Mouse (Mus musculus) hindbrain, embryonic 13.5 days (tissue): ENCODE data around the gene OR5BS1P. TPM values are rescaled to one million over a fixed set of nuclear protein-coding genes. Genes with fewer than 3 reads are reported as not detected.

Experiments used
- ATAC-seq: fragments of 200-750 bp; cut with Nextera tagmentation; 2 replicates; pipeline ENCODE4 v1.8.0; 2017; ENCODE audit warnings: moderate TSS enrichment; ENCODE audit not compliant: low FRiP score
- H3K27ac ChIP-seq: fragments of 300-500 bp; sonication (generic); 2 replicates; pipeline ENCODE4 v1.5.1; 2015; ENCODE audit warnings: inconsistent platforms, mild to moderate bottlenecking, moderate library complexity
- H3K27me3 ChIP-seq: fragments of 300-500 bp; sonication (generic); 2 replicates; pipeline ENCODE4 v1.6.1; 2015; ENCODE audit warnings: mild to moderate bottlenecking, inconsistent platforms
- H3K36me3 ChIP-seq: fragments of 300-500 bp; sonication (generic); 2 replicates; pipeline ENCODE4 v1.6.1; 2015; ENCODE audit warnings: mild to moderate bottlenecking, inconsistent platforms
- H3K4me1 ChIP-seq: fragments of 300-500 bp; sonication (generic); replicated peaks from 2 replicates; pipeline ENCODE4 v1.6.1; 2015; ENCODE audit warnings: inconsistent platforms
- H3K4me2 ChIP-seq: fragments of 300-500 bp; sonication (generic); 2 replicates; pipeline ENCODE4 v1.6.1; 2015; ENCODE audit warnings: inconsistent platforms, mild to moderate bottlenecking, moderate library complexity
- H3K4me3 ChIP-seq: fragments of 300-500 bp; sonication (generic); 2 replicates; pipeline ENCODE4 v1.5.1; 2015; ENCODE audit warnings: mild to moderate bottlenecking, inconsistent platforms
- H3K9ac ChIP-seq: fragments of 300-500 bp; sonication (generic); 2 replicates; pipeline ENCODE4 v1.6.1; 2015; ENCODE audit warnings: mild to moderate bottlenecking, inconsistent platforms
- H3K9me3 ChIP-seq: fragments of 300-500 bp; sonication (generic); 2 replicates; pipeline ENCODE4 v1.6.1; 2016; ENCODE audit warnings: inconsistent platforms
- WGBS: fragments of 180-500 bp; shearing (Covaris S2); methylation state at CpG from one replicate; pipeline ENCODE4 v1.1.7; 2015; 5-methylcytosine and 5-hydroxymethylcytosine counted together
- microRNA-seq: library from miRNA; unstranded; fragments of <30 nt; microRNA quantifications from one replicate; pipeline ENCODE4, GENCODE M21; 2016
- polyA plus RNA-seq: library from polyadenylated mRNA; unstranded; fragments of >200 nt; fragmentation: Nextera tagmentation; extraction: Ambion mirVana; gene quantifications from 2 replicates; pipeline ENCODE4 v1.2.1, GENCODE M21; 2015

Gene OR5BS1P
- polyA plus RNA-seq, 1 experiment from 2014 or later, result not detected

- no peak overlapping the region for H3K27ac ChIP-seq
- H3K4me1 ChIP-seq, result peaks cover 40% of the 10 kb centered on the region
- no peak overlapping the region for H3K9ac ChIP-seq
- no peak for ATAC-seq
- no peak overlapping the region for H3K4me2 ChIP-seq
- H3K4me3 ChIP-seq, result no peak overlapping the region
- no peaks in the 10 kb centered on the region for H3K27me3 ChIP-seq
- no peaks in the 10 kb centered on the region for H3K9me3 ChIP-seq
- peaks cover 82% of the 10 kb centered on the region for H3K36me3 ChIP-seq
- WGBS, result 90% methylated on average over 5 of the region's 5 CpGs
Measured at GRCm38 (mm10) chr15:98528066-98528563, 58.4 kb downstream of the OR5BS1P start.

Small RNAs within 50 kb of the gene (microRNA-seq; reads per million reads assigned to microRNA genes)
- gene Mir1291, result 0.70 reads per million

Other genes with a start within 250 kb of the OR5BS1P start
- gene Gm44579, start 248.9 kb upstream of the OR5BS1P start, polyA plus RNA-seq, result not detected in 2 replicates
- gene Olfr287, start 248.8 kb upstream of the OR5BS1P start, polyA plus RNA-seq, result not detected in 2 replicates
- gene Olfr286, start 235.4 kb upstream of the OR5BS1P start, polyA plus RNA-seq, result not detected in 2 replicates
- gene H1fnt, start 212.6 kb upstream of the OR5BS1P start, polyA plus RNA-seq, result not detected in 2 replicates
- gene Zfp641, start 173.7 kb upstream of the OR5BS1P start, polyA plus RNA-seq, result 5.9 and 7.3 TPM in 2 replicates
- not detected in 2 replicates for gene Olfr285, start 152.5 kb upstream of the OR5BS1P start, polyA plus RNA-seq
- gene Olfr284, start 128.9 kb upstream of the OR5BS1P start, polyA plus RNA-seq, result not detected in 2 replicates
- not detected in 2 replicates for gene Olfr283, start 89.0 kb upstream of the OR5BS1P start, polyA plus RNA-seq
- not detected in 2 replicates for gene Olfr282, start 38.7 kb upstream of the OR5BS1P start, polyA plus RNA-seq
- gene Olfr281, start 17.3 kb upstream of the OR5BS1P start, polyA plus RNA-seq, result not detected in 2 replicates
- gene Lalba, start 12.8 kb downstream of the OR5BS1P start, polyA plus RNA-seq, result not detected in 2 replicates
- gene Olfr279, start 22.5 kb downstream of the OR5BS1P start, polyA plus RNA-seq, result not detected in 2 replicates
- gene Kansl2, start 64.4 kb downstream of the OR5BS1P start, polyA plus RNA-seq, result 131 and 132 TPM in 2 replicates
- 69.7 and 77.0 TPM in 2 replicates for gene Ccnt1, start 101.0 kb downstream of the OR5BS1P start, polyA plus RNA-seq
- gene 4930415O20Rik, start 101.1 kb downstream of the OR5BS1P start, polyA plus RNA-seq, result 0.39 TPM in 1 of 2 replicates, not detected in the other
- gene Adcy6, start 140.2 kb downstream of the OR5BS1P start, polyA plus RNA-seq, result 10.1 and 11.7 TPM in 2 replicates
- 124 and 135 TPM in 2 replicates for gene Cacnb3, start 160.9 kb downstream of the OR5BS1P start, polyA plus RNA-seq
- 27.5 and 28.0 TPM in 2 replicates for gene Ddx23, start 193.0 kb downstream of the OR5BS1P start, polyA plus RNA-seq
- gene Rnd1, start 207.6 kb downstream of the OR5BS1P start, polyA plus RNA-seq, result 7.3 and 7.4 TPM in 2 replicates
- gene Ccdc65, start 238.3 kb downstream of the OR5BS1P start, polyA plus RNA-seq, result 3.6 and 4.3 TPM in 2 replicates